Mouse (Mus musculus) limb, embryonic 14.5 days (tissue): ENCODE data around the gene Mcfd2. TPM values are rescaled to one million over a fixed set of nuclear protein-coding genes. Genes with fewer than 3 reads are reported as not detected.

ENCODE experiments used
- ATAC-seq: fragments of 200-750 bp; cut with Nextera tagmentation; 2 replicates; pipeline ENCODE4 v1.8.0; 2017; ENCODE audit warnings: low read depth, moderate number of reproducible peaks, moderate TSS enrichment; ENCODE audit not compliant: low FRiP score
- DNase-seq: peaks from one replicate; pipeline ENCODE4 v3.0.0-alpha.2; 2015; ENCODE audit warnings: low spot score
- H3K27ac ChIP-seq: fragments of 300-500 bp; sonication (generic); replicated peaks from 2 replicates; pipeline ENCODE4 v1.5.1; 2014; ENCODE audit warnings: low read depth, mild to moderate bottlenecking, low read length, moderate library complexity, mixed read lengths
- H3K27me3 ChIP-seq: fragments of 300-500 bp; sonication (generic); 2 replicates; pipeline ENCODE4 v1.6.1; 2014; ENCODE audit warnings: low read length, mixed read lengths; ENCODE audit not compliant: control insufficient read depth, insufficient read depth
- H3K36me3 ChIP-seq: fragments of 300-500 bp; sonication (generic); 2 replicates; pipeline ENCODE4 v1.6.1; 2014; ENCODE audit warnings: mild to moderate bottlenecking, low read length, moderate library complexity, mixed read lengths; ENCODE audit not compliant: control insufficient read depth, insufficient read depth
- H3K4me1 ChIP-seq: fragments of 300-500 bp; sonication (generic); 2 replicates; pipeline ENCODE4 v1.6.1; 2014; ENCODE audit warnings: antibody characterized with exemption, low read length, mixed read lengths; ENCODE audit not compliant: control insufficient read depth, insufficient read depth
- H3K4me2 ChIP-seq: fragments of 300-500 bp; sonication (generic); replicated peaks from 2 replicates; pipeline ENCODE4 v1.6.1; 2014; ENCODE audit warnings: low read depth, mild to moderate bottlenecking, low read length, moderate library complexity; ENCODE audit not compliant: severe bottlenecking
- H3K4me3 ChIP-seq: fragments of 300-500 bp; sonication (generic); replicated peaks from 2 replicates; pipeline ENCODE4 v1.5.1; 2014; ENCODE audit warnings: low read length
- H3K9ac ChIP-seq: fragments of 300-500 bp; sonication (generic); 2 replicates; pipeline ENCODE4 v1.6.1; 2014; ENCODE audit warnings: mild to moderate bottlenecking, low read depth, low read length, moderate library complexity; ENCODE audit not compliant: severe bottlenecking
- H3K9me3 ChIP-seq: fragments of 300-500 bp; sonication (generic); 2 replicates; pipeline ENCODE4 v1.6.1; 2016; ENCODE audit warnings: low read length; ENCODE audit not compliant: control insufficient read depth
- POLR2A ChIP-seq: fragments of 200-500 bp; IDR thresholded peaks from 2 replicates; pipeline ENCODE4 v1.8.0; 2012; ENCODE audit warnings: inconsistent platforms, mild to moderate bottlenecking, moderate library complexity, borderline replicate concordance; ENCODE audit not compliant: insufficient read depth, insufficient read length; ENCODE audit errors: extremely low read depth
- WGBS: fragments of 180-500 bp; shearing (Covaris S2); extraction: QIAGEN DNeasy Blood & Tissue Kit; methylation state at CpG from one replicate; pipeline ENCODE4 v1.1.7; 2014; 5-methylcytosine and 5-hydroxymethylcytosine counted together
- polyA plus RNA-seq, 2 experiments: library from polyadenylated mRNA; depleted of rRNA in 1 of 2; stranded (reverse) in 1 of 2; unstranded in 1 of 2; fragments of >200 nt; fragmentation: Nextera tagmentation in 1 of 2; extraction: Ambion mirVana in 1 of 2; gene quantifications; 2 replicates each; pipeline versions ENCODE4 v1.2.1 to v1.2.3; 2012 to 2014

Gene Mcfd2
- polyA plus RNA-seq, 2 experiments: 70.3 to 98.4 TPM

GRCm38 (mm10) chr17:87295738-87296137 lies 30.0 kb upstream of the Mcfd2 start:
- H3K27me3 ChIP-seq: no peaks in the 10 kb centered on the region
- H3K4me1 ChIP-seq: 0 out of 2 replicates have a peak, but pooled peaks cover 2% of the 10 kb centered on the region
- H3K36me3 ChIP-seq: no peaks in the 10 kb centered on the region
- TF ChIP-seq POLR2A: no peak
- WGBS: 82% methylated on average over 7 of the region's 7 CpGs
- no peak overlapping the region for H3K4me3 ChIP-seq
- no peak for DNase-seq
- H3K27ac ChIP-seq: no peak overlapping the region
- no peak overlapping the region for H3K9ac ChIP-seq
- H3K9me3 ChIP-seq: no peaks in the 10 kb centered on the region
- H3K4me2 ChIP-seq: no peak overlapping the region
- no peak for ATAC-seq

- no peak overlapping the region for H3K4me2 ChIP-seq
- no peaks in the 10 kb centered on the region for H3K4me1 ChIP-seq
- no peak for ATAC-seq
- TF ChIP-seq POLR2A: no peak
- no peaks in the 10 kb centered on the region for H3K27me3 ChIP-seq
- no peak for DNase-seq
- WGBS: 81% methylated on average over 5 of the region's 5 CpGs
- H3K9ac ChIP-seq: no peak overlapping the region
- H3K36me3 ChIP-seq: no peaks in the 10 kb centered on the region
- H3K27ac ChIP-seq: no peak overlapping the region
- no peak overlapping the region for H3K4me3 ChIP-seq
- no peaks in the 10 kb centered on the region for H3K9me3 ChIP-seq
These were observed 27.4 kb upstream of the Mcfd2 start for GRCm38 (mm10) chr17:87293125-87293524.

GRCm38 (mm10) chr17:87291782-87292181 lies 26.0 kb upstream of the Mcfd2 start:
- H3K4me1 ChIP-seq: 0 out of 2 replicates have a peak, but pooled peaks cover 1% of the 10 kb centered on the region
- no peak overlapping the region for H3K27ac ChIP-seq
- no peak for TF ChIP-seq POLR2A
- no peak overlapping the region for H3K4me3 ChIP-seq
- 86% methylated on average over 5 of the region's 5 CpGs for WGBS
- no peaks in the 10 kb centered on the region for H3K36me3 ChIP-seq
- H3K9me3 ChIP-seq: no peaks in the 10 kb centered on the region
- ATAC-seq (no peak), DNase-seq (no peak)
- no peak overlapping the region for H3K9ac ChIP-seq
- H3K4me2 ChIP-seq: no peak overlapping the region
- H3K27me3 ChIP-seq: no peaks in the 10 kb centered on the region

- no peak overlapping the region for H3K4me2 ChIP-seq
- 0 out of 2 replicates have a peak, but pooled peaks cover 3% of the 10 kb centered on the region for H3K4me1 ChIP-seq
- no peak overlapping the region for H3K9ac ChIP-seq
- no peak overlapping the region for H3K27ac ChIP-seq
- WGBS: 84% methylated on average over 7 of the region's 7 CpGs
- ATAC-seq (no peak), DNase-seq (no peak)
- no peaks in the 10 kb centered on the region for H3K36me3 ChIP-seq
- H3K27me3 ChIP-seq: no peaks in the 10 kb centered on the region
- H3K4me3 ChIP-seq: no peak overlapping the region
- H3K9me3 ChIP-seq: no peaks in the 10 kb centered on the region
- TF ChIP-seq POLR2A: no peak
These were observed 25.3 kb upstream of the Mcfd2 start for GRCm38 (mm10) chr17:87291037-87291436.

- Histone ChIP-seq H3K27me3 (peaks cover 5% of the 10 kb centered on the region), H3K9ac (no peak overlapping the region), H3K36me3 (no peaks in the 10 kb centered on the region), H3K4me3 (no peak overlapping the region), H3K4me1 (0 out of 2 replicates have a peak, but pooled peaks cover 3% of the 10 kb centered on the region), H3K9me3 (no peaks in the 10 kb centered on the region), H3K4me2 (no peak overlapping the region), H3K27ac (no peak overlapping the region)
- WGBS: 73% methylated on average over 5 of the region's 5 CpGs
- no peak for TF ChIP-seq POLR2A
- DNase-seq (no peak), ATAC-seq (no peak)
These were observed 23.6 kb upstream of the Mcfd2 start for GRCm38 (mm10) chr17:87289367-87289766.

- no peak for ATAC-seq
- no peaks in the 10 kb centered on the region for H3K9me3 ChIP-seq
- WGBS: 37% methylated on average over 12 of the region's 12 CpGs
- H3K27me3 ChIP-seq: peaks cover 17% of the 10 kb centered on the region
- no peaks in the 10 kb centered on the region for H3K36me3 ChIP-seq
- no peak for DNase-seq
- H3K27ac ChIP-seq: no peak overlapping the region
- H3K4me1 ChIP-seq: peaks cover 8% of the 10 kb centered on the region; the same call in 1 of the 2 replicates
- no peak overlapping the region for H3K4me2 ChIP-seq
- no peak overlapping the region for H3K4me3 ChIP-seq
- H3K9ac ChIP-seq: no peak overlapping the region
- no peak for TF ChIP-seq POLR2A
These were observed 22.4 kb upstream of the Mcfd2 start for GRCm38 (mm10) chr17:87288131-87288530.
